20 mouse cellular contexts compared by ENCODE assay signal in the genomic region with DNA sequence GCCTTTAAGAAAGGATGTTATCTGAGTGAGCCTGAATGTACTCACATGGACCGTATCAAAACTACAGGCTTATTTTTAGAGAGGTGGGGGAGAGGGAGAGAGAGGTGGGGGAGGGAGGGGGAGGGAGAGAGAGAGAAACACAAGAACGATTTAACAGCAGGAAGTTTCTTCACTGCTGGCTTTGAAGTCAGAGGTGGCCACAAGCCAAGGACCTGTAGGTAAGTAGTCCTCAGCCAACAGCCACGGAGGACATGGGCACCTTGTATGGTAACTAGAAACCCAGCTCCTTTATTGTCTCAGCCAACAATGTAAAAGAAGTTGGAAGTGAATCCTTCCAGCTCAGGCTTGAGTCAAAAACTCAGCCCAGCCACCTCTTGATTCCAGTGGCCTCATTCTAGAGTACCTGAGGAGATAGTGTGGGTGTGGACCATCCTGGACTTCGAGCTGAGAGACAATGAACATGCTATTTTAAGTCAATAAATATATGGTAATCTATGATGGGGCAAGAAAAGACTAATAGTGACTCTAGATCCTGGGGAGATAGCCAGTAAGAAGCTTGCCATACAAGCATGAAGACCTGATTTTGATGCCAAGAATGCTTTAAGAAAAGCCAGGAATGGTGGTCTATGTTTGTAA. TPM values are rescaled to one million over a fixed set of nuclear protein-coding genes. Genes with fewer than 3 reads are reported as not detected.
DNase-seq lines count a peak whose midpoint lies in the region; ATAC-seq lines count a peak whose summit lies in the region.
"Had no signal": no experiment of that assay in that cellular context is flagged by ENCODE, and none has a peak within 500 bp of the region (broad histone marks: within the 10 kb centered on the region; RNA-seq: fewer than 3 reads in every experiment).

No protein-coding gene starts in this region.

- H3K27me3 ChIP-seq in embryonic facial prominence, embryonic 14.5 days (replicated peaks; ENCODE audit: control insufficient read depth, insufficient read depth, low read length), result no peaks in the 10 kb centered on the region
- no peaks in the 10 kb centered on the region for H3K27me3 ChIP-seq in embryonic facial prominence, embryonic 10.5 days (replicated peaks; ENCODE audit: low read depth, poor library complexity, severe bottlenecking)
- no peaks in the 10 kb centered on the region for H3K27me3 ChIP-seq in hindbrain, embryonic 13.5 days
- no peaks in the 10 kb centered on the region for H3K27me3 ChIP-seq in limb, embryonic 10.5 days (ENCODE audit: low read depth, poor library complexity, severe bottlenecking)
- H3K27me3 ChIP-seq: forebrain, embryonic 13.5 days; limb, embryonic 15.5 days; midbrain, embryonic 13.5 days; neural tube, embryonic 13.5 days had no signal

- no peaks in the 10 kb centered on the region for H3K9me3 ChIP-seq in embryonic facial prominence, embryonic 14.5 days (ENCODE audit: control insufficient read depth, low read length)
- no peaks in the 10 kb centered on the region for H3K9me3 ChIP-seq in embryonic facial prominence, embryonic 10.5 days
- no peaks in the 10 kb centered on the region for H3K9me3 ChIP-seq in hindbrain, embryonic 13.5 days
- no peaks in the 10 kb centered on the region for H3K9me3 ChIP-seq in limb, embryonic 10.5 days (replicated peaks)
- H3K9me3 ChIP-seq: forebrain, embryonic 13.5 days; limb, embryonic 15.5 days; midbrain, embryonic 13.5 days; neural tube, embryonic 13.5 days had no signal

- no peak overlapping the region for H3K4me2 ChIP-seq in embryonic facial prominence, embryonic 14.5 days (ENCODE audit: low read depth, low read length)
- no peak overlapping the region for H3K4me2 ChIP-seq in hindbrain, embryonic 13.5 days
- H3K4me2 ChIP-seq: forebrain, embryonic 13.5 days; limb, embryonic 15.5 days; midbrain, embryonic 13.5 days; neural tube, embryonic 13.5 days had no signal

- 32% methylated on average over 4 of the region's 4 CpGs for WGBS in embryonic facial prominence, embryonic 14.5 days
- WGBS in embryonic facial prominence, embryonic 10.5 days, result 50% methylated on average over 4 of the region's 4 CpGs
- WGBS in hindbrain, embryonic 13.5 days, result 51% methylated on average over 4 of the region's 4 CpGs
- 55% methylated on average over 4 of the region's 4 CpGs for WGBS in limb, embryonic 10.5 days

- no peaks in the 10 kb centered on the region for H3K36me3 ChIP-seq in embryonic facial prominence, embryonic 14.5 days (ENCODE audit: control insufficient read depth, insufficient read depth, low read length)
- H3K36me3 ChIP-seq in embryonic facial prominence, embryonic 10.5 days (replicated peaks), result no peaks in the 10 kb centered on the region
- no peaks in the 10 kb centered on the region for H3K36me3 ChIP-seq in hindbrain, embryonic 13.5 days
- no peaks in the 10 kb centered on the region for H3K36me3 ChIP-seq in limb, embryonic 10.5 days
- H3K36me3 ChIP-seq: limb, embryonic 15.5 days; midbrain, embryonic 13.5 days; neural tube, embryonic 13.5 days had no signal

- H3K9ac ChIP-seq in embryonic facial prominence, embryonic 14.5 days (ENCODE audit: low read depth, low read length), result no peak overlapping the region
- H3K9ac ChIP-seq in hindbrain, embryonic 13.5 days, result no peak overlapping the region
- H3K9ac ChIP-seq: forebrain, embryonic 13.5 days; limb, embryonic 15.5 days; midbrain, embryonic 13.5 days; neural tube, embryonic 13.5 days had no signal

- no peak overlapping the region for H3K4me3 ChIP-seq in embryonic facial prominence, embryonic 14.5 days (ENCODE audit: low read depth, low read length)
- no peak overlapping the region for H3K4me3 ChIP-seq in embryonic facial prominence, embryonic 10.5 days
- no peak overlapping the region for H3K4me3 ChIP-seq in hindbrain, embryonic 13.5 days
- H3K4me3 ChIP-seq in limb, embryonic 10.5 days, result no peak overlapping the region
- H3K4me3 ChIP-seq: forebrain, embryonic 13.5 days; limb, embryonic 15.5 days; midbrain, embryonic 13.5 days; neural tube, embryonic 13.5 days had no signal

- peak; percentile 24 for DNase-seq in embryonic facial prominence, embryonic 14.5 days (ENCODE audit: low spot score)
- no peak for DNase-seq in embryonic facial prominence, embryonic 10.5 days (ENCODE audit: low spot score)
- peak; percentile 19 for DNase-seq in fat pad, adult 2 months (ENCODE audit: extremely low read depth, low read depth, low spot score)
- DNase-seq in lung, postnatal 10 days, result peak; percentile 43
- no peak for DNase-seq in limb, embryonic 10.5 days (ENCODE audit: low spot score)
- no peak for DNase-seq in urinary bladder, postnatal 36 days (ENCODE audit: low spot score in 2 of 2)
- DNase-seq: adrenal gland, adult 2 months; gastrocnemius, postnatal 10 days; heart, adult 18-20 months; heart, postnatal 36 days; kidney, adult 18-20 months; spleen, adult 18-20 months; thymus, postnatal 4 days had no signal

- no peak overlapping the region for H3K27ac ChIP-seq in embryonic facial prominence, embryonic 14.5 days (replicated peaks; ENCODE audit: low read depth, low read length)
- no peak overlapping the region for H3K27ac ChIP-seq in embryonic facial prominence, embryonic 10.5 days (replicated peaks)
- H3K27ac ChIP-seq in hindbrain, embryonic 13.5 days, result no peak overlapping the region
- H3K27ac ChIP-seq in limb, embryonic 10.5 days, result no peak overlapping the region
- H3K27ac ChIP-seq: forebrain, embryonic 13.5 days; kidney, postnatal 0 days; limb, embryonic 15.5 days; midbrain, embryonic 13.5 days; neural tube, embryonic 13.5 days had no signal

- H3K4me1 ChIP-seq in embryonic facial prominence, embryonic 14.5 days (ENCODE audit: control insufficient read depth, insufficient read depth, low read length), result no peaks in the 10 kb centered on the region
- H3K4me1 ChIP-seq in embryonic facial prominence, embryonic 10.5 days, result no peaks in the 10 kb centered on the region
- H3K4me1 ChIP-seq in hindbrain, embryonic 13.5 days (replicated peaks), result no peaks in the 10 kb centered on the region
- H3K4me1 ChIP-seq in limb, embryonic 10.5 days, result no peaks in the 10 kb centered on the region
- H3K4me1 ChIP-seq: forebrain, embryonic 13.5 days; midbrain, embryonic 13.5 days; neural tube, embryonic 13.5 days had no signal

- ATAC-seq in embryonic facial prominence, embryonic 14.5 days (ENCODE audit: low read depth), result no peak
- ATAC-seq in hindbrain, embryonic 13.5 days (ENCODE audit: low FRiP score), result no peak
- ATAC-seq: forebrain, embryonic 13.5 days; hindbrain, embryonic 16.5 days; midbrain, embryonic 13.5 days had no signal

RNA-seq across cellular contexts. Expression of a gene that starts 24.2 kb away (rescaled TPM):
- 4.1 and 4.8 TPM in 2 replicates for polyA plus RNA-seq in embryonic facial prominence, embryonic 14.5 days (2014; fragmentation: Nextera tagmentation; extraction: Ambion mirVana)
- 2.0 and 3.0 TPM in 2 replicates for polyA plus RNA-seq in embryonic facial prominence, embryonic 10.5 days (2016; fragmentation: Nextera tagmentation; extraction: Ambion mirVana)
- polyA plus RNA-seq in hindbrain, embryonic 13.5 days (2015; fragmentation: Nextera tagmentation; extraction: Ambion mirVana), result 12.7 and 13.1 TPM in 2 replicates
- 2.3 and 2.5 TPM in 2 replicates for polyA plus RNA-seq in limb, embryonic 10.5 days (2016; fragmentation: Nextera tagmentation; extraction: Ambion mirVana)

RNA-seq across cellular contexts. Expression of a gene that starts 52.8 kb away (rescaled TPM):
- polyA plus RNA-seq in embryonic facial prominence, embryonic 14.5 days (2014; fragmentation: Nextera tagmentation; extraction: Ambion mirVana), result 11.6 and 14.0 TPM in 2 replicates
- 14.2 and 14.5 TPM in 2 replicates for polyA plus RNA-seq in embryonic facial prominence, embryonic 10.5 days (2016; fragmentation: Nextera tagmentation; extraction: Ambion mirVana)
- polyA plus RNA-seq in hindbrain, embryonic 13.5 days (2015; fragmentation: Nextera tagmentation; extraction: Ambion mirVana), result 19.3 and 20.3 TPM in 2 replicates
- 8.6 and 11.2 TPM in 2 replicates for polyA plus RNA-seq in limb, embryonic 10.5 days (2016; fragmentation: Nextera tagmentation; extraction: Ambion mirVana)

RNA-seq across cellular contexts. Expression of a gene that starts 54.0 kb away (rescaled TPM):
- polyA plus RNA-seq in embryonic facial prominence, embryonic 14.5 days (2014; fragmentation: Nextera tagmentation; extraction: Ambion mirVana), result 17.7 and 19.9 TPM in 2 replicates
- polyA plus RNA-seq in embryonic facial prominence, embryonic 10.5 days (2016; fragmentation: Nextera tagmentation; extraction: Ambion mirVana), result 30.0 and 32.3 TPM in 2 replicates
- 27.5 and 27.9 TPM in 2 replicates for polyA plus RNA-seq in hindbrain, embryonic 13.5 days (2015; fragmentation: Nextera tagmentation; extraction: Ambion mirVana)
- polyA plus RNA-seq in limb, embryonic 10.5 days (2016; fragmentation: Nextera tagmentation; extraction: Ambion mirVana), result 24.9 and 30.9 TPM in 2 replicates

Comparison
In these comparisons a context has a peak if more than half of its experiments do, and no peak if none do; other contexts are left out.
1. DNase-seq: peak in embryonic facial prominence, embryonic 14.5 days (single experiment), fat pad, adult 2 months (single experiment) and lung, postnatal 10 days (single experiment); none in embryonic facial prominence, embryonic 10.5 days (single experiment), limb, embryonic 10.5 days (single experiment) and urinary bladder, postnatal 36 days (0 of 2).